Mouse (Mus musculus): Measurements from ENCODE around the gene Pla1a. TPM values are rescaled to one million over a fixed set of nuclear protein-coding genes. Genes with fewer than 3 reads are reported as not detected.

The Pla1a gene
- polyA plus RNA-seq, 1 experiment from 2014 or later, result 3.9 TPM

Other genes starting within 250 kb of the Pla1a start
- gene Nr1i2, start 138.3 kb downstream of the Pla1a start, polyA plus RNA-seq (2015; fragmentation: Nextera tagmentation; extraction: Ambion mirVana), result 0.35 and 0.49 TPM in 2 replicates
- 0.14 and 0.27 TPM in 2 replicates for gene Maats1, start 91.0 kb downstream of the Pla1a start, polyA plus RNA-seq (2015; fragmentation: Nextera tagmentation; extraction: Ambion mirVana)
- gene Cox17, start 86.2 kb downstream of the Pla1a start, polyA plus RNA-seq (2015; fragmentation: Nextera tagmentation; extraction: Ambion mirVana), result 167 and 189 TPM in 2 replicates
- gene Gm21987, start 86.1 kb downstream of the Pla1a start, polyA plus RNA-seq (2015; fragmentation: Nextera tagmentation; extraction: Ambion mirVana), result not detected in 2 replicates
- 1.1 and 5.7 TPM in 2 replicates for gene Popdc2, start 70.9 kb downstream of the Pla1a start, polyA plus RNA-seq (2015; fragmentation: Nextera tagmentation; extraction: Ambion mirVana)
- gene Adprh, start 19.6 kb upstream of the Pla1a start, polyA plus RNA-seq (2015; fragmentation: Nextera tagmentation; extraction: Ambion mirVana), result 93.2 and 102 TPM in 2 replicates
- 0.29 and 0.50 TPM in 2 replicates for gene Cd80, start 22.4 kb upstream of the Pla1a start, polyA plus RNA-seq (2015; fragmentation: Nextera tagmentation; extraction: Ambion mirVana)
- 32.1 and 32.3 TPM in 2 replicates for gene Timmdc1, start 89.5 kb upstream of the Pla1a start, polyA plus RNA-seq (2015; fragmentation: Nextera tagmentation; extraction: Ambion mirVana)
- 58.0 and 60.6 TPM in 2 replicates for gene Poglut1, start 117.1 kb upstream of the Pla1a start, polyA plus RNA-seq (2015; fragmentation: Nextera tagmentation; extraction: Ambion mirVana)
- gene Tmem39a, start 125.6 kb upstream of the Pla1a start, polyA plus RNA-seq (2015; fragmentation: Nextera tagmentation; extraction: Ambion mirVana), result 118 and 125 TPM in 2 replicates

Data from kidney, embryonic 15.5 days (tissue).